In genomic region chr6:52367067-52367466, GRCm38 (mm10) we compare ENCODE assay signal across 26 mouse cellular contexts. TPM values are rescaled to one million over a fixed set of nuclear protein-coding genes. Genes with fewer than 3 reads are reported as not detected.
DNase-seq lines count a peak whose midpoint lies in the region; ATAC-seq and TF ChIP-seq lines count a peak whose summit lies in the region.
"Had no signal": no experiment of that assay in that cellular context is flagged by ENCODE, and none has a peak within 500 bp of the region (broad histone marks: within the 10 kb centered on the region; RNA-seq: fewer than 3 reads in every experiment).

No protein-coding gene starts in this region.

- ATAC-seq in midbrain, postnatal 0 days (ENCODE audit: low FRiP score): no peak
- ATAC-seq in forebrain, embryonic 15.5 days (replicated peaks): peak; percentile 61
- no peak for ATAC-seq in midbrain, embryonic 11.5 days (ENCODE audit: low FRiP score)
- no peak for ATAC-seq in CD4-positive, CD25-positive, alpha-beta regulatory T cell, adult 4 months
- ATAC-seq: lung, postnatal 0 days had no signal

- no peak for DNase-seq in midbrain, embryonic 10.5 days (ENCODE audit: low spot score)
- no peak for DNase-seq in midbrain, postnatal 0 days (ENCODE audit: low spot score)
- DNase-seq in midbrain, embryonic 11.5 days (ENCODE audit: low spot score, missing footprints): no peak
- DNase-seq in layer of hippocampus, postnatal 14 days (ENCODE audit: low spot score in 2 of 2): no peak
- no peak for DNase-seq in kidney, postnatal 25 days
- DNase-seq: B cell, adult 2 months; cerebellum, adult 8-10 months; gastrocnemius, postnatal 25 days; kidney, adult 18-20 months; kidney, postnatal 10 days; left cerebral cortex, postnatal 4 days; liver; spleen, adult 18-20 months; thymus, postnatal 4 days had no signal

- 74% methylated on average over 4 of the region's 4 CpGs for WGBS in midbrain, embryonic 10.5 days
- WGBS in midbrain, postnatal 0 days: 57% methylated on average over 4 of the region's 4 CpGs
- 29% methylated on average over 4 of the region's 4 CpGs for WGBS in forebrain, embryonic 15.5 days
- 68% methylated on average over 4 of the region's 4 CpGs for WGBS in midbrain, embryonic 11.5 days

- H3K36me3 ChIP-seq in midbrain, embryonic 10.5 days: no peaks in the 10 kb centered on the region
- no peaks in the 10 kb centered on the region for H3K36me3 ChIP-seq in midbrain, postnatal 0 days (ENCODE audit: insufficient read depth, low read length)
- no peaks in the 10 kb centered on the region for H3K36me3 ChIP-seq in forebrain, embryonic 15.5 days
- H3K36me3 ChIP-seq in midbrain, embryonic 11.5 days (ENCODE audit: control insufficient read depth, insufficient read depth, low read length): no peaks in the 10 kb centered on the region
- H3K36me3 ChIP-seq: embryonic facial prominence, embryonic 13.5 days; neural tube, embryonic 12.5 days had no signal

- no peak overlapping the region for H3K4me2 ChIP-seq in midbrain, postnatal 0 days (ENCODE audit: low read depth, low read length, poor library complexity, severe bottlenecking)
- H3K4me2 ChIP-seq in forebrain, embryonic 15.5 days (replicated peaks): peak overlapping the region; percentile 32
- no peak overlapping the region for H3K4me2 ChIP-seq in midbrain, embryonic 11.5 days
- H3K4me2 ChIP-seq: embryonic facial prominence, embryonic 13.5 days had no signal

- no peak overlapping the region for H3K9ac ChIP-seq in midbrain, postnatal 0 days (replicated peaks; ENCODE audit: low read length, poor library complexity, severe bottlenecking)
- no peak overlapping the region for H3K9ac ChIP-seq in forebrain, embryonic 15.5 days (replicated peaks)
- H3K9ac ChIP-seq in midbrain, embryonic 11.5 days (ENCODE audit: low read length): no peak overlapping the region
- H3K9ac ChIP-seq: embryonic facial prominence, embryonic 13.5 days; neural tube, embryonic 12.5 days had no signal

- H3K27me3 ChIP-seq in midbrain, embryonic 10.5 days (ENCODE audit: low read depth, poor library complexity, severe bottlenecking): no peaks in the 10 kb centered on the region; the same call in 1 of the 2 replicates
- no peaks in the 10 kb centered on the region for H3K27me3 ChIP-seq in midbrain, postnatal 0 days (ENCODE audit: insufficient read depth, low read length)
- no peaks in the 10 kb centered on the region for H3K27me3 ChIP-seq in forebrain, embryonic 15.5 days
- H3K27me3 ChIP-seq in midbrain, embryonic 11.5 days (ENCODE audit: control insufficient read depth, insufficient read depth, low read length): no peaks in the 10 kb centered on the region
- H3K27me3 ChIP-seq: embryonic facial prominence, embryonic 13.5 days; neural tube, embryonic 12.5 days had no signal

- H3K4me3 ChIP-seq in midbrain, embryonic 10.5 days: no peak overlapping the region
- no peak overlapping the region for H3K4me3 ChIP-seq in midbrain, postnatal 0 days (ENCODE audit: low read depth, low read length)
- no peak overlapping the region for H3K4me3 ChIP-seq in forebrain, embryonic 15.5 days
- no peak overlapping the region for H3K4me3 ChIP-seq in midbrain, embryonic 11.5 days (ENCODE audit: low read depth, low read length)
- H3K4me3 ChIP-seq: embryonic facial prominence, embryonic 13.5 days; neural tube, embryonic 12.5 days had no signal

- H3K27ac ChIP-seq in midbrain, embryonic 10.5 days (replicated peaks): peak overlapping the region; percentile 47; the same call in 1 of the 2 replicates
- H3K27ac ChIP-seq in midbrain, postnatal 0 days (ENCODE audit: low read depth, low read length): no peak overlapping the region
- H3K27ac ChIP-seq in forebrain, embryonic 15.5 days (replicated peaks): peak overlapping the region; percentile 80
- peak overlapping the region; percentile 1; the same call in 1 of the 2 replicates for H3K27ac ChIP-seq in midbrain, embryonic 11.5 days (ENCODE audit: low read depth, low read length)
- H3K27ac ChIP-seq: embryonic facial prominence, embryonic 13.5 days; neural tube, embryonic 12.5 days had no signal

- H3K9me3 ChIP-seq in midbrain, embryonic 10.5 days (replicated peaks): no peaks in the 10 kb centered on the region
- no peaks in the 10 kb centered on the region for H3K9me3 ChIP-seq in midbrain, postnatal 0 days (ENCODE audit: low read length)
- H3K9me3 ChIP-seq in forebrain, embryonic 15.5 days: no peaks in the 10 kb centered on the region
- H3K9me3 ChIP-seq in midbrain, embryonic 11.5 days (ENCODE audit: control insufficient read depth, low read length): no peaks in the 10 kb centered on the region
- H3K9me3 ChIP-seq: embryonic facial prominence, embryonic 13.5 days; neural tube, embryonic 12.5 days had no signal

- H3K4me1 ChIP-seq in midbrain, embryonic 10.5 days: peaks cover 29% of the 10 kb centered on the region
- no peaks in the 10 kb centered on the region for H3K4me1 ChIP-seq in midbrain, postnatal 0 days (ENCODE audit: insufficient read depth, low read length)
- peaks cover 19% of the 10 kb centered on the region for H3K4me1 ChIP-seq in forebrain, embryonic 15.5 days
- H3K4me1 ChIP-seq in midbrain, embryonic 11.5 days (ENCODE audit: control insufficient read depth, insufficient read depth, low read length): peaks cover 2% of the 10 kb centered on the region; the same call in 1 of the 2 replicates

- TF ChIP-seq CTCF in midbrain, postnatal 0 days (IDR thresholded peaks at IDR 0.05): no peak

RNA-seq across cellular contexts. Expression of gene Evx1, which starts 53.8 kb away (rescaled TPM):
- polyA plus RNA-seq in midbrain, embryonic 10.5 days (2016; fragmentation: Nextera tagmentation; extraction: Ambion mirVana): 0.15 and 0.29 TPM in 2 replicates
- total RNA-seq in midbrain, postnatal 0 days (2014; rRNA removed): 1.0 and 2.2 TPM in 2 replicates
- polyA plus RNA-seq in midbrain, postnatal 0 days (2015; fragmentation: Nextera tagmentation; extraction: Ambion mirVana): 0.85 and 1.0 TPM in 2 replicates
- polyA plus RNA-seq in forebrain, embryonic 15.5 days (2015; fragmentation: Nextera tagmentation; extraction: Ambion mirVana): not detected in 2 replicates
- polyA plus RNA-seq in midbrain, embryonic 11.5 days (2014; fragmentation: Nextera tagmentation; extraction: Ambion mirVana): 0.23 and 0.30 TPM in 2 replicates
- total RNA-seq in layer of hippocampus, postnatal 14 days (2021): not detected
- polyA plus RNA-seq in CD4-positive, CD25-positive, alpha-beta regulatory T cell, adult 4 months (2017; shearing (Covaris generic)): not detected
- total RNA-seq: adrenal gland, postnatal 4 days; gastrocnemius, postnatal 25 days; hematopoietic stem cell, adult 5-6 weeks; layer of hippocampus, adult 8-10 months; left cerebral cortex, adult 18-20 months; left cerebral cortex, postnatal 4 days had no signal
- polyA plus RNA-seq: cortical plate, adult 2 months; embryonic facial prominence, embryonic 13.5 days; heart, embryonic 16.5 days; liver, embryonic 16.5 days; lung, postnatal 0 days had no signal
